Mouse (Mus musculus): ENCODE measurements around the gene Gm47955.
"Not testable (repeated sequence)": the region's sequence is repeated elsewhere in the genome, so short reads cannot be mapped to it uniquely, and the experiment has no call there.

Gene Gm47955

DNA sequence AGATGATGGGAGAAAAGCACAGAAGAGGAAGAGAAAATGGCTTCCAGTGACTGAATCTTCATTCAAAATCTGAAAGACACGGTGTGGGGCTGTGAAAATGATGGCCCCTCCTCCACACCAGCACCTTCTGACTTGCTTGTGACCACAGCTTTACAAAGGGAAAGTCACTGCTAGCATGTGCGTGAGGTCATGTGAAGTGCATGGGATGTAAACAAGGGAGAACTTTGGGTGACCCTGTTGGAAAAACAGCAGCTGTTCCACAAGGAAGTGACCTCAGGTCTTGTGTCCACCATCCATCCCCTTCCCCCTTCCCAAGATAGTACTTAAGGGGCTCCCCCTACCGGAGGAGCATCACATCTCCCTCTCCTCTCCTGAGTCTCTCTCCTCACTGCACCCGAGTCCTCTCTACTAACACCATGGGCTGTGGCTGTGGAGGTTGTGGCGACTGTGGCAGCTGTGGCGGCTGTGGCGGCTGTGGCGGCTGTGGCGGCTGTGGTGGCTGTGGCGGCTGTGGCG is at the start of gene Gm47955:
Gene Gm47955, plus strand, starts transcription at position 417 of the 516 bp plus-strand sequence.
- in situ Hi-C loops (cut with MboI; ENCODE audit: low pct_unique_long_range_greater_than_20kb in 1 of 2, low sequenced_read_pairs in 2 of 2, unreplicated experiment in 1 of 2) = no loop called here

DNA sequence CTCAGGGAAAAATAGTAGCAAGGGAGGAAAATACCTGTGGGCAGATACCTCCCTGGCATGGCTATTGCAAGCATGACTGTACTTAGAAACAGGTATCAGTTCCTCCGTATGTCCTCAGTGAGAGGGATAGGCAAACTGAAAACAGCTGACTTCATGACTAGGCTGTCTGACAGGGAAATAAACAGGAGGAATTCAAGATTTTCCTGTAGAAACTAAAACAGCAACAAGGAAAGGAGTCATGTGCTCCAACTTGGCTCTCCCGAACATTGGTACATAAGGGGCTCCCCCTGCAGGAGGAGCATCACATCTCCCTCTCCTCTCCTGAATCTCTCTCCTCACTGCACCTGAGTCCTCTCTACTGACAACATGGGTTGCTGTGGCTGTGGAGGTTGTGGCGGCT is 47.1 kb upstream of the Gm47955 start, which contains the start of gene A030005L19Rik:
Gene A030005L19Rik, plus strand, starts transcription at position 301 of the 400 bp plus-strand sequence.
- in situ Hi-C loops (cut with MboI; ENCODE audit: low pct_unique_long_range_greater_than_20kb in 1 of 2, low sequenced_read_pairs in 2 of 2, unreplicated experiment in 1 of 2) = no loop called here

DNA sequence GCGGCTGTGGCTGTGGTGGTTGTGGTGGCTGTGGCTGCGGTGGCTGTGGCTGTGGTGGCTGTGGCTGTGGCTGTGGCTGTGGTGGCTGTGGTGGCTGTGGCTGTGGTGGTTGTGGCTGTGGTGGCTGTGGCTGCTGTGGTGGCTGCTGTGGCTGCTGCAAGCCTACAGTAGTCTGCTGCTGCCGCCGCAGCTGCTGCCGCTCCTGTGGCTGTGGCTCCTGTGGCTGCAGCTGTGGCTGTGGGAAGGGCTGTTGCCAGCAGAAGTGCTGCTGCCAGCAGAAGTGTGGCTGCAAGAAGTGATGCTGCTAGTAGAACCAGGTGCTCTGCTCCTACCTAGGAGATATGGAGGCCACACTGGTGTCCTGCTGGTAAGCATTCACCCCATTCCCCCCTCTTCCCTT is 46.7 kb upstream of the Gm47955 start:
- in situ Hi-C loops (cut with MboI; ENCODE audit: low pct_unique_long_range_greater_than_20kb in 1 of 2, low sequenced_read_pairs in 2 of 2, unreplicated experiment in 1 of 2) = not testable (repeated sequence)

DNA sequence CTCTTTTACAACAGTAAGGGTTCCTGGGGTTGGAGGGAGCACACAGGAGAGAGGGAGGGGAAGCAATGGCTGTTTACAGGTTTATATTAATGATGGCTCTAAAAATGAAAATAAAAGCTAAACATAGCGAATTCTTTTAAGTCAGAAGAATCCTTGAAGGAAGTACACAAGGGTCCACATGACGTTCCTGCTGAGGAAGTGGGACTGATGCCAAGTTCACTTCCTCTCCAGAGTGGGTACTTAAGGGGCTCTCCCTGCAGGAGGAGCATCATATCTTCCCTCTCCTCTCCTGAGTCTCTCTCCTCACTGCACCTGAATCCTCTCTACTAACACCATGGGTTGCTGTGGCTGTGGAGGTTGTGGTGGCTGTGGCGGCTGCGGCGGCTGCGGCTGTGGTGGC is 35.4 kb upstream of the Gm47955 start, which contains the start of gene A030014E15Rik:
Gene A030014E15Rik, plus strand, starts transcription at position 268 of the 400 bp plus-strand sequence.
- in situ Hi-C loops (cut with MboI; ENCODE audit: low pct_unique_long_range_greater_than_20kb in 1 of 2, low sequenced_read_pairs in 2 of 2, unreplicated experiment in 1 of 2) = no loop called here

DNA sequence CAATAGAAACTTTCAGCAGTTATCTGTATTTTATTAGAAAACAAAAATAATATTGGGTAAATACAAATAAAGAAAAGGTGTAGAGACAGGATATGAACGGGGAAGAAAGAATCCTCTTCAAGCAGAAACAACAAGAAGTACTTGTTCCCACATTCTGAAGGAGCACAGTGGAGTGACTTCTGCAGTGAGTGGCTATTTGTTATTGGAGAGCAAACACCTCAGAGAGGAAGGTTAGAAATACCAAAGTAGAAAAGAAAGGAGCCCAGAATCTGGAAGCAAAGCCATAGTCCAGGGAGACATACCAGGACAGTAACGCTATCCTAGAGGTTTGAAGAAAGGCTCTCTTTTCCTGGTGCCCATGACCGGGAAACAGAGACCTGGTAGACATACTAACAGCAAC is 29.5 kb upstream of the Gm47955 start:
- in situ Hi-C loops (cut with MboI; ENCODE audit: low pct_unique_long_range_greater_than_20kb in 1 of 2, low sequenced_read_pairs in 2 of 2, unreplicated experiment in 1 of 2) = not testable (repeated sequence)

DNA sequence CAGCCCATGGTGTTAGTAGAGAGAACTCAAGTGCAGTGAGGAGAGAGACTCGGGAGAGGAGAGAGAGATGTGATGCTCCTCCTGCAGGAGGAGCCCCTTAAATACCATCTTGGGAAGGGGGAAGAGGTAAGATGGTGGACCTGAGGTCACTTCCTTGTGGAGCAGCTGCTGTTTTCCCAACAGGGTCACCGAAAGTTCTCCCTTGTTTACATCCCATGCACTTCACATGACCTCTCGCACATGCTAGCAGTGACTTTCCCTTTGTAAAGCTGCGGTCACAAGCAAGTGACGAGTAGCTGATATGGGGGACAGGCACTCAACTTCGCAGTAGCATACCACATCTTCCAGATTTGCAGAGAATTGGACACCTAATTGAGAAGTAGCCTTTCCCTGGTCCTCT is 28.8 kb upstream of the Gm47955 start, which contains the start of gene Gm6217:
Gene Gm6217, minus strand, starts transcription at position 74 of the 400 bp plus-strand sequence.
- in situ Hi-C loops (cut with MboI; ENCODE audit: low pct_unique_long_range_greater_than_20kb in 1 of 2, low sequenced_read_pairs in 2 of 2, unreplicated experiment in 1 of 2) = not testable (repeated sequence)

DNA sequence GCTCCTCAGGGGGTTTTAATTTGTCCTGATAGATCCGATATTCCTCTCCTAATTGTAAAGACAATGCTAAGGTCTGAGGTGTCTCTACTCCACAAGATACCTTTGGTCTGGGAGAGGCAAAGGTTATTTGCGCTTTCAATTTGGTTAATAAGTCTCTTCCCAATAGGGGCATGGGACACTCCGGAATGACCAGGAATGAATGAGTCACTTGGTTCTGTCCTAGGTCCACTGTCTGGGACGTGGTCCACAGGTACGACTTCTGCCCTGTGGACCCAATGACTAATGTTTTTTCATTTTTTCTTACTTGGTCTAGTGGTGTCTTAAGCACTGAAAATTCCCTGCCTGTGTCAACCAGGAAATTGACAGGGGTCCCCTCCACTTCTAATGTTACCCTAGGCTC is 21.4 kb upstream of the Gm47955 start:
- in situ Hi-C loops (cut with MboI; ENCODE audit: low pct_unique_long_range_greater_than_20kb in 1 of 2, low sequenced_read_pairs in 2 of 2, unreplicated experiment in 1 of 2) = no loop called here

DNA sequence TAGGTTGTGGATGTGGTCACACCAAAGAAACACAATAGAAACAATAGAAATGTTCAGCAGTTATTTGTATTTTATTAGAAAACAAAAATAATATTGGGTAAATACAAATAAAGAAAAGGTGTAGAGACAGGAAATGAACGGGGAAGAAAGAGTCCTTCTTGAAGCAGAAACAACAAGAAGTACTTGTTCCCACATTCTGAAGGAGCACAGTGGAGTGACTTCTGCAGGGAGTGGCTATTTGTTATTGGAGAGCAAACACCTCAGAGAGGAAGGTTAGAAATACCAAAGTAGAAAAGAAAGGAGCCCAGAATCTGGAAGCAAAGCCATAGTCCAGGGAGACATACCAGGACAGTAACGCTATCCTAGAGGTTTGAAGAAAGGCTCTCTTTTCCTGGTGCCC is 17.6 kb upstream of the Gm47955 start:
- in situ Hi-C loops (cut with MboI; ENCODE audit: low pct_unique_long_range_greater_than_20kb in 1 of 2, low sequenced_read_pairs in 2 of 2, unreplicated experiment in 1 of 2) = not testable (repeated sequence)

DNA sequence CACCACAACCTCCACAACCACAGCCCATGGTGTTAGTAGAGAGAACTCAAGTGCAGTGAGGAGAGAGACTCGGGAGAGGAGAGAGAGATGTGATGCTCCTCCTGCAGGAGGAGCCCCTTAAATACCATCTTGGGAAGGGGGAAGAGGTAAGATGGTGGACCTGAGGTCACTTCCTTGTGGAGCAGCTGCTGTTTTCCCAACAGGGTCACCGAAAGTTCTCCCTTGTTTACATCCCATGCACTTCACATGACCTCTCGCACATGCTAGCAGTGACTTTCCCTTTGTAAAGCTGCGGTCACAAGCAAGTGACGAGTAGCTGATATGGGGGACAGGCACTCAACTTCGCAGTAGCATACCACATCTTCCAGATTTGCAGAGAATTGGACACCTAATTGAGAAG is 16.8 kb upstream of the Gm47955 start, which contains the start of gene A030003K21Rik:
Gene A030003K21Rik, minus strand, starts transcription at position 94 of the 400 bp plus-strand sequence.
- in situ Hi-C loops (cut with MboI; ENCODE audit: low pct_unique_long_range_greater_than_20kb in 1 of 2, low sequenced_read_pairs in 2 of 2, unreplicated experiment in 1 of 2) = not testable (repeated sequence)

DNA sequence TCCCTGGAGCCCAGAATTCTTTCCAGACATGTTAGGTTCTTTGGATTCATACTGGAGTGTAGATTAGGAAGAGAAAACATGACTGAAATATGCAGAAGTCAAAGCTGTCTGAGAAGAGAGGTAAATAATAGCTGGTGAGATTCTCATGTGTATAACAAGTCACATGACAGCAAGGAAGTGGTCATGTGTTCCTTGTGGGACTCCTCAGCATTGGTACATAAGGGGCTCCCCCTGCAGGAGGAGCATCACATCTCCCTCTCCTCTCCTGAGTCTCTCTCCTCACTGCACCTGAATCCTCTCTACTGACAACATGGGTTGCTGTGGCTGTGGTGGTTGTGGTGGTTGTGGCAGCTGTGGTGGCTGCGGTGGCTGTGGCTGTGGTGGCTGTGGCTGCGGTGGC is 14.1 kb upstream of the Gm47955 start:
- in situ Hi-C loops (cut with MboI; ENCODE audit: low pct_unique_long_range_greater_than_20kb in 1 of 2, low sequenced_read_pairs in 2 of 2, unreplicated experiment in 1 of 2) = not testable (repeated sequence)

DNA sequence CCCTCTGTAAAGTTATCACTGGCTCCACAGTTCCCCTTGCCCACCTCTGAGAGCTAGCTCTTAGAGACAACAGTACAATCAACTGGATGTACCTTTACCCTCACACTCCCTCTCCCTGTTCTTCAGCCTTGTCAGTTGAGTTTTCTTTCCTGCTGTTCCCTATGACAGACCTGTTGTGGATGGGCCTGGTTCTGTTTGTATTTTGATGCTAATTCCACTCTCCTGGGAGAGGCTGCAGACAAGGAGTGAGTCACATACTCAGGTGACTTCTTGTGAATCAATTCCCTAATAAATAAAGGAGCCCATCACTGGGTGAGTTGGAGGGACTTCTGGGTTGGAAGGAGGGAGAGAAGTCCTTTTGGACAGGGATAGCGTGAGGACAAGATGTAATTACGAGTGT is 11.5 kb upstream of the Gm47955 start:
- in situ Hi-C loops (cut with MboI; ENCODE audit: low pct_unique_long_range_greater_than_20kb in 1 of 2, low sequenced_read_pairs in 2 of 2, unreplicated experiment in 1 of 2) = no loop called here

DNA sequence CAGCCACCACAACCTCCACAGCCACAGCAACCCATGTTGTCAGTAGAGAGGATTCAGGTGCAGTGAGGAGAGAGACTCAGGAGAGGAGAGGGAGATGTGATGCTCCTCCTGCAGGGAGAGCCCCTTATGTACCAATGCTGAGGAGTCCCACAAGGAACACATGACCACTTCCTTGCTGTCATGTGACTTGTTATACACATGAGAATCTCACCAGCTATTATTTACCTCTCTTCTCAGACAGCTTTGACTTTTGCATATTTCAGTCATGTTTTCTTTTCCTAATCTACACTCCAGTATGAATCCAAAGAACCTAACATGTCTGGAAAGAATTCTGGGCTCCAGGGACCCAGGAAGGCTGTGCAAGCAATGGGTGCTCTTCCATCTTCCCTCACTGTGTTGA is 4.2 kb upstream of the Gm47955 start, which contains the start of gene Gm7544:
Gene Gm7544, minus strand, starts transcription at position 101 of the 400 bp plus-strand sequence.
- in situ Hi-C loops (cut with MboI; ENCODE audit: low pct_unique_long_range_greater_than_20kb in 1 of 2, low sequenced_read_pairs in 2 of 2, unreplicated experiment in 1 of 2) = not testable (repeated sequence)

DNA sequence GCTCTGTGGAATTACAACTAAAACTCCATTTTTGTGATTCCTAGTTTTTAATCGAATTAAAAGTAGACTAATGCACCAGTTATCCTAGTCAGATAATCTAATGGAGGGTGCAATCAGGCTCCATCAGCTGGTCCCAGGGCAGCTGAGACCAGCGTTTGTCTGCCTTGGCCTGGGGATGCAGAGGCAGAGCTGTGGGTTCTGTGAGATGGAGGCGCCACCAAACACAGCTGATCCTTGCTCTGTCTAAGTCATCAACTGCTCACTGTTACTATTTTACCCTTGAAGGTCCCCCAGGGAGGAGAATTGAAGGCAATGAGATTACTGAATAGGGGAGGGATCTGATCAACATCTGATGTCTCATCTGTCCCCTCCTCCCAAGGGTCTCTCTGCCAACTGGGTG is 6.3 kb downstream of the Gm47955 start:
- in situ Hi-C loops (cut with MboI; ENCODE audit: low pct_unique_long_range_greater_than_20kb in 1 of 2, low sequenced_read_pairs in 2 of 2, unreplicated experiment in 1 of 2) = no loop called here

DNA sequence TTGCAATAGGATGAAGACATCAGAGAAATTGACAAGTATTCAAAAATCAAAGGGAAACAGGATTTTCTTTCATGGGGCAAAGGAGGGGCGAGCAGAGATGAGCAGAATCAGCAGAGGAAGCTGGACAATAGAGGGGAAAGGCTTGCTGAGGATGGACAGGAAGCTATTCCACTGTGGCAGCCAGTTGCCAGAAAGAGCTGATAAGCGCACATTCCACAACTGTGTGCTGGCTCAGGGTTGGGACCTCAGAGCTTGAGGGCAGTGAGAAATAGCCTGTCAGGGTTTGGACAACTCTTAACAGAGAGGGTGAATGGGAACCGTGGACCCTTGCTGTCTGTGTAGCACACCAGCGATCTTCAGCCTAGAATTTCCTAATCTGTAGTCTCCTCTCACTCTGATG is 12.0 kb downstream of the Gm47955 start:
- in situ Hi-C loops (cut with MboI; ENCODE audit: low pct_unique_long_range_greater_than_20kb in 1 of 2, low sequenced_read_pairs in 2 of 2, unreplicated experiment in 1 of 2) = loop anchor here (10.0 kb wide), 1 partner anchor 167 kb away; no protein-coding TSS in a partner anchor

DNA sequence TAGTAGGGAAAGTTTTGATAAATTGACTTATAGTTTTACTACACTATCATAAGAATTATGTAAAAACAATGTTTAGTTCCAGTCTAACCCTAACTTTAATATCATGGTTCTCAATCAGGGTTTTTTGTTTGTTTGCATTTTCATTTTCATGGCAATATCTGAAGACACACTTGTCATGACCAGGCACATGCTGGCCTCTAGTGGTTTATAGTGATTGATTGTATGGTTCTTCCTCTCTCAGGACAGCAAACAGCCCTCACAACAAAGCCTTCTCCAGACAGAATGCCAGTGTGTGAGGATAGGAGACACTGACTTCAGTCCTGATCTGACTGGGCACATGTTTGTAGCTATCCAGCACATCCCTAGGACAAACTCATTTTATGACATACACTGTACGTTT is 13.2 kb downstream of the Gm47955 start:
- in situ Hi-C loops (cut with MboI; ENCODE audit: low pct_unique_long_range_greater_than_20kb in 1 of 2, low sequenced_read_pairs in 2 of 2, unreplicated experiment in 1 of 2) = loop anchor here (10.0 kb wide), 1 partner anchor 168 kb away; no protein-coding TSS in a partner anchor

DNA sequence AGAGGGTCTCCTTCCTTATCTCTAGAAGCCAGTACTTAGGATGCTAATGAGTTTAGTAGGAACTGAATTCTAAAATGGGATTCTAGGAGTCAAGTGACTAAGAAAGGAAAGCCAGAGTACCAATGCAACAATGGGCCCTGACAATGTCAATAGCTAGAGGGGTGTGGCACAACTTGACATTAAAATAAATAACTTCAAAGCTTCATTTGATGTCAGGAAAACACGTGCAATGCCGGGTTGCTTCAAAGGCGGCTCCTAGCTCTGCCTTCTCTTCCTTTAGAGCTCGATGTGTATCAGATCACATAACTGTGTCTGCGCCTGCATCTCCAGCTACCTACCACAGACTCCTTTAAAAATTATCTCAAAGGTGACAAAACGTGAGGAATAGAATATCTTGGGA is 13.8 kb downstream of the Gm47955 start:
- in situ Hi-C loops (cut with MboI; ENCODE audit: low pct_unique_long_range_greater_than_20kb in 1 of 2, low sequenced_read_pairs in 2 of 2, unreplicated experiment in 1 of 2) = loop anchor here (10.0 kb wide), 1 partner anchor 169 kb away; no protein-coding TSS in a partner anchor

DNA sequence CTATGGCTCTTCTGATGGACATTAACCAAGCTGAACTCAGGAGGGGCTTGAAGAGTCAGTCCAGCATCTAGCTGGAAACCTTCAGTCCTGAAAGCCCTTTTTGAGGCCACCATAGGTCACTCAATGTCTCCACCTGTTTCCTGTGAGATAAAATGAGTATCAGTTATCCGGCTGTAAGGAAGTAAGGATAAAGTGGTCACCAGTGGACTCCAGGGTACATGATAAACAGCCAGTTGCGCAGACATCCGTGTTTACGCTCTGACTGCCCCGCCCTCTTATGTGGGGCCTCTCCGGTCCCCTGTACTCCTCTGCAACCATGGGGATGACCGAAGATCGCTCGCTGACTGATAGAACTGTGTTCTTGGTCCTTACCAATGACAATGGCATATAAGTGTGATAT is 14.3 kb downstream of the Gm47955 start:
- in situ Hi-C loops (cut with MboI; ENCODE audit: low pct_unique_long_range_greater_than_20kb in 1 of 2, low sequenced_read_pairs in 2 of 2, unreplicated experiment in 1 of 2) = loop anchor here (10.0 kb wide), 1 partner anchor 170 kb away; no protein-coding TSS in a partner anchor

DNA sequence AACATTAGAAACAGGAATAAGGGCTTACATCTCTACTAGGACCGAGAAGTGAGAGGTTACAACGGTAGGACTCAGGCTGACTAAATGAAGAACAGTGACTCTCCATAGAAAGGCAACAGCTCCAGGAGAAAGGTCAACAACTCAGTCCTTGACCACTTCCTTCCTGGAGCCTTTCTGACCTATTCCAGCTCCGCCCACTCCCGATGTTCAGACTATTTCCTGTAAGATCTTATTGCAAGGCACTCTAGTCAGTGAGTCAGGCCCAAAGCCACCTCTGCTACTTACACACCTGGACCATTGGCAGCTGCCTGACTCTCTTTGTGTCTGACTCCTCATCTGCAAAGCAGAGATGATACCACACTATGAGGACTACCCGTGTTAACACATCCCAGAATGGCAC is 15.7 kb downstream of the Gm47955 start:
- in situ Hi-C loops (cut with MboI; ENCODE audit: low pct_unique_long_range_greater_than_20kb in 1 of 2, low sequenced_read_pairs in 2 of 2, unreplicated experiment in 1 of 2) = loop anchor here (10.0 kb wide), 1 partner anchor 171 kb away; no protein-coding TSS in a partner anchor

DNA sequence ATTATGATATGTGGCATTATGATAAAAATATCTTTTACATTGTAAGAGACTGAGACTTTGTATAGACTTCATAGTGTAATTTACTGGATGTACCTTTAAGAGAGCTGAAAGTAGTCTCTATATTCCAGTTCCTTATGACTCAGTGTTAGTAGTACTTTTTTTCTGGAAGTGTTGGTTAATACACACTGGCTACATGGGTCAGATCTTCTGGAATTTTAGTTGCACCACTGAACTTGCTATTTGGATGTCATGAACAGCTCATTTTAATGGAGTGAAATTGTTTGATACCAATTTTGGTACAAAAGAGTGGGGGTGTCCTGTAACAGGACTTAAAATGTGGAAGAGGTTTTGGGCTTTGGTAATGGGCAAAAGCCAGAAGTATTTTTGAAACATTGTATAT is 17.8 kb downstream of the Gm47955 start:
- in situ Hi-C loops (cut with MboI; ENCODE audit: low pct_unique_long_range_greater_than_20kb in 1 of 2, low sequenced_read_pairs in 2 of 2, unreplicated experiment in 1 of 2) = loop anchor here (10.0 kb wide), 1 partner anchor 173 kb away; no protein-coding TSS in a partner anchor

DNA sequence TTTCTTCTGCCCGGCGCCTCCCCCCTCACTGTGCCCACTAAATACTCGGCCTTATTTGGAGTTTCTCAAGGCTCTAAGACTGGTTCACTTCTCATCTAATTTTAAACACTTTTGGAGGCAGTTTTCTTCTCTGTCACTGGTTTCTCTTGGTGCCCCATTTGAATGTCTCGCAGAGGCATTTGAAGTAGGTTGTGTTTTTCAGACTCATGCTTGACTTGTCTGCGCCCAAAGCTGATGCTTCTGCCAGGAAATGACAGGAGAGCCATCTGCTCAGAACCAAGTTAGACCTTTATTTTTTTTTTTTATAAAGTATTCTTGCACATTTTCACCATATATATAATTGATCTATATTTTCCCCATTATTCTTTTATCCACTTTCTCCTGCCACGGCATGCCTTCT is 26.7 kb downstream of the Gm47955 start:
- in situ Hi-C loops (cut with MboI; ENCODE audit: low pct_unique_long_range_greater_than_20kb in 1 of 2, low sequenced_read_pairs in 2 of 2, unreplicated experiment in 1 of 2) = no loop called here

Data from mouse embryonic stem cell (cell line).